Mouse (Mus musculus) megakaryocyte, embryonic 14.5 days (primary cell): ENCODE data around the gene Lcp2.

Experiments
- FLI1 ChIP-seq: IDR thresholded peaks from 2 replicates; pipeline ENCODE4 v1.6.1; 2012; ENCODE audit warnings: low read length, inconsistent platforms, mixed read lengths
- GATA1 ChIP-seq: IDR thresholded peaks from 3 replicates; pipeline ENCODE4 v1.6.1; 2012; ENCODE audit warnings: mixed read lengths, low read length, inconsistent platforms, borderline replicate concordance

- TF ChIP-seq GATA1 (no peak), FLI1 (no peak)
These were observed 62.5 kb downstream of the Lcp2 start for GRCm38 (mm10) chr11:34109260-34109659.
